Mouse (Mus musculus) liver, embryonic 14.5 days (tissue): ENCODE results near the gene Prap1. TPM values are rescaled to one million over a fixed set of nuclear protein-coding genes. Genes with fewer than 3 reads are reported as not detected.

Source experiments
- ATAC-seq: fragments of 200-750 bp; cut with Nextera tagmentation; 2 replicates; pipeline ENCODE4 v1.8.0; 2017; ENCODE audit warnings: moderate number of reproducible peaks, mild to moderate bottlenecking, moderate library complexity; ENCODE audit not compliant: insufficient read depth
- DNase-seq, 3 experiments: peaks; one replicate each; pipeline ENCODE4 v3.0.0-alpha.2; 2012 to 2013; ENCODE audit warnings: low read depth in 3 of 3, low spot score in 3 of 3
- H3K27ac ChIP-seq: fragments of 300-500 bp; sonication (generic); 2 replicates; pipeline ENCODE4 v1.5.1; 2014; ENCODE audit warnings: moderate library complexity, mild to moderate bottlenecking, control low read depth, inconsistent platforms
- H3K27me3 ChIP-seq: fragments of 300-500 bp; sonication (generic); 2 replicates; pipeline ENCODE4 v1.6.1; 2014; ENCODE audit warnings: mild to moderate bottlenecking, low read length, moderate library complexity; ENCODE audit not compliant: control insufficient read depth, insufficient read depth
- H3K36me3 ChIP-seq: fragments of 300-500 bp; sonication (generic); replicated peaks from 2 replicates; pipeline ENCODE4 v1.6.1; 2014; ENCODE audit warnings: low read depth; ENCODE audit not compliant: control insufficient read depth, insufficient read depth
- H3K4me1 ChIP-seq, 2 experiments: fragments of 200-500 bp in 1 of 2; fragments of 300-500 bp in 1 of 2; sonication (generic) in 1 of 2; replicated peaks; 2 replicates each; pipeline ENCODE4 v1.6.1; 2012 to 2014; ENCODE audit warnings: antibody characterized with exemption in 1 of 2, inconsistent platforms in 1 of 2, low read length in 1 of 2; ENCODE audit not compliant: control insufficient read depth in 2 of 2, insufficient read depth in 2 of 2
- H3K4me2 ChIP-seq: fragments of 300-500 bp; sonication (generic); 2 replicates; pipeline ENCODE4 v1.6.1; 2014; ENCODE audit warnings: low read depth, mild to moderate bottlenecking, control low read depth, moderate library complexity
- H3K4me3 ChIP-seq, 2 experiments: fragments of 200-500 bp in 1 of 2; fragments of 300-500 bp in 1 of 2; sonication (generic) in 1 of 2; 2 replicates each; pipeline ENCODE4 v1.5.1; 2012 to 2014; ENCODE audit warnings: low read depth in 2 of 2, low read length in 2 of 2, mild to moderate bottlenecking in 2 of 2, control low read depth in 1 of 2, inconsistent platforms in 1 of 2, moderate library complexity in 1 of 2; ENCODE audit not compliant: insufficient read depth in 1 of 2
- H3K9ac ChIP-seq: fragments of 300-500 bp; sonication (generic); replicated peaks from 2 replicates; pipeline ENCODE4 v1.6.1; 2014; ENCODE audit warnings: mild to moderate bottlenecking, control low read depth, moderate library complexity
- H3K9me3 ChIP-seq: fragments of 300-500 bp; sonication (generic); 2 replicates; pipeline ENCODE4 v1.6.1; 2016; ENCODE audit warnings: low read length, mixed read lengths; ENCODE audit not compliant: control insufficient read depth
- CTCF ChIP-seq: IDR thresholded peaks from 2 replicates; pipeline ENCODE4 v1.5.1; 2016; ENCODE audit warnings: antibody characterized with exemption, low read depth, control low read depth
- EP300 ChIP-seq: IDR thresholded peaks from 2 replicates; pipeline ENCODE4 v1.6.1; 2016; ENCODE audit warnings: antibody characterized with exemption, low read depth
- WGBS: fragments of 180-500 bp; shearing (Covaris S2); extraction: QIAGEN DNeasy Blood & Tissue Kit; methylation state at CpG from one replicate; pipeline ENCODE4 v1.1.7; 2014; ENCODE audit not compliant: insufficient replicate concordance; 5-methylcytosine and 5-hydroxymethylcytosine counted together
- polyA plus RNA-seq, 2 experiments: library from polyadenylated mRNA; depleted of rRNA in 1 of 2; stranded (reverse) in 1 of 2; unstranded in 1 of 2; fragments of >200 nt; fragmentation: Nextera tagmentation in 1 of 2; extraction: Ambion mirVana in 1 of 2; gene quantifications; 2 replicates each; pipeline versions ENCODE4 v1.2.1 to v1.2.3; 2012 to 2014

The Prap1 gene
- polyA plus RNA-seq, 2 experiments, result not detected

- Histone ChIP-seq H3K4me3 (no peak overlapping the region), H3K9ac (no peak overlapping the region), H3K9me3 (no peaks in the 10 kb centered on the region), H3K27ac (no peak overlapping the region), H3K36me3 (no peaks in the 10 kb centered on the region), H3K4me2 (no peak overlapping the region), H3K27me3 (no peaks in the 10 kb centered on the region), H3K4me1 (peaks cover 0 to 6% of the 10 kb centered on the region in 2 experiments; a peak in 2 of 4 replicates)
- no peak for ATAC-seq
- no peak for DNase-seq
- TF ChIP-seq CTCF, result no peak
- TF ChIP-seq EP300, result no peak
- WGBS, result 60% methylated on average over 5 of the region's 5 CpGs
Observed at GRCm38 (mm10) chr7:140135106-140135770, 42.0 kb downstream of the Prap1 start.

- ATAC-seq (peak; percentile 97), DNase-seq (peak; percentile 80 to 84 (median 81))
- H3K27ac ChIP-seq, result peak within 1 kb of the TSS; percentile 44
- 2% methylated on average over 39 of the region's 39 CpGs for WGBS
- H3K9me3 ChIP-seq, result no peaks in the 10 kb centered on the region
- peaks cover 0 to 6% of the 10 kb centered on the region in 2 experiments; a peak in 2 of 4 replicates for H3K4me1 ChIP-seq
- H3K4me2 ChIP-seq, result peak within 1 kb of the TSS; percentile 81
- H3K4me3 ChIP-seq, result peak within 1 kb of the TSS; percentile 69 to 84
- no peaks in the 10 kb centered on the region for H3K36me3 ChIP-seq
- TF ChIP-seq EP300, result no peak
- peak; percentile 28; the same call in 1 of the 2 replicates for TF ChIP-seq CTCF
- peak within 1 kb of the TSS; percentile 77 for H3K9ac ChIP-seq
- H3K27me3 ChIP-seq, result no peaks in the 10 kb centered on the region
Observed at GRCm38 (mm10) chr7:140137135-140138020, 44.2 kb downstream of the Prap1 start, which contains the start of gene Mtg1. Gene Mtg1, plus strand, starts transcription at chr7:140137564.

GRCm38 (mm10) chr7:140138021-140138310, 44.8 kb downstream of the Prap1 start:
- Histone ChIP-seq H3K9me3 (no peaks in the 10 kb centered on the region), H3K4me3 (peak overlapping the region; percentile 69 to 84), H3K27me3 (no peaks in the 10 kb centered on the region), H3K4me1 (peaks cover 0 to 6% of the 10 kb centered on the region in 2 experiments; a peak in 2 of 4 replicates), H3K4me2 (peak overlapping the region; percentile 81), H3K9ac (peak overlapping the region; percentile 77), H3K27ac (peak overlapping the region; percentile 44), H3K36me3 (no peaks in the 10 kb centered on the region)
- WGBS, result 0% methylated on average over 8 of the region's 8 CpGs
- ATAC-seq, result no peak
- no peak for DNase-seq
- TF ChIP-seq CTCF (no peak), EP300 (no peak)

- Histone ChIP-seq H3K4me3 (no peak overlapping the region), H3K4me2 (no peak overlapping the region), H3K36me3 (no peaks in the 10 kb centered on the region), H3K27me3 (no peaks in the 10 kb centered on the region), H3K27ac (no peak overlapping the region), H3K9ac (no peak overlapping the region), H3K9me3 (no peaks in the 10 kb centered on the region), H3K4me1 (peaks cover 0 to 3% of the 10 kb centered on the region in 2 experiments; a peak in 2 of 4 replicates)
- TF ChIP-seq EP300, result no peak
- peak; percentile 82 for TF ChIP-seq CTCF
- DNase-seq (peak; percentile 38 to 46 (median 40)), ATAC-seq (no peak)
- WGBS, result 4% methylated on average over 14 of the region's 14 CpGs
Observed at GRCm38 (mm10) chr7:140141350-140141749, 48.2 kb downstream of the Prap1 start.

GRCm38 (mm10) chr7:140144550-140144949, 51.4 kb downstream of the Prap1 start:
- DNase-seq (no peak), ATAC-seq (no peak)
- H3K4me1 ChIP-seq, result no peaks in the 10 kb centered on the region
- TF ChIP-seq EP300, result no peak
- no peak for TF ChIP-seq CTCF
- no peaks in the 10 kb centered on the region for H3K9me3 ChIP-seq
- H3K27me3 ChIP-seq, result no peaks in the 10 kb centered on the region
- H3K4me3 ChIP-seq, result no peak overlapping the region
- no peak overlapping the region for H3K4me2 ChIP-seq
- 69% methylated on average over 4 of the region's 4 CpGs for WGBS
- H3K9ac ChIP-seq, result no peak overlapping the region
- H3K36me3 ChIP-seq, result no peaks in the 10 kb centered on the region; the same call in 1 of the 2 replicates
- no peak overlapping the region for H3K27ac ChIP-seq

Other genes with a start within 250 kb of the Prap1 start
- 0.01 and 0.04 TPM in 2 replicates for gene Kndc1, start 198.7 kb upstream of the Prap1 start, polyA plus RNA-seq (2012; rRNA removed)
- not detected in 2 replicates for gene Kndc1, start 198.7 kb upstream of the Prap1 start, polyA plus RNA-seq (2014; fragmentation: Nextera tagmentation; extraction: Ambion mirVana)
- not detected in 2 replicates for gene Utf1, start 149.6 kb upstream of the Prap1 start, polyA plus RNA-seq (2012; rRNA removed)
- not detected in 2 replicates for gene Utf1, start 149.6 kb upstream of the Prap1 start, polyA plus RNA-seq (2014; fragmentation: Nextera tagmentation; extraction: Ambion mirVana)
- gene 6430531B16Rik, start 114.6 kb upstream of the Prap1 start, polyA plus RNA-seq (2012; rRNA removed), result 0.04 TPM in 1 of 2 replicates, not detected in the other
- gene 6430531B16Rik, start 114.6 kb upstream of the Prap1 start, polyA plus RNA-seq (2014; fragmentation: Nextera tagmentation; extraction: Ambion mirVana), result not detected in 2 replicates
- 0.83 and 0.98 TPM in 2 replicates for gene Adam8, start 100.8 kb upstream of the Prap1 start, polyA plus RNA-seq (2012; rRNA removed)
- 0.34 and 0.46 TPM in 2 replicates for gene Adam8, start 100.8 kb upstream of the Prap1 start, polyA plus RNA-seq (2014; fragmentation: Nextera tagmentation; extraction: Ambion mirVana)
- gene Zfp511, start 57.0 kb upstream of the Prap1 start, polyA plus RNA-seq (2012; rRNA removed), result 19.8 and 25.6 TPM in 2 replicates
- 16.9 and 20.0 TPM in 2 replicates for gene Zfp511, start 57.0 kb upstream of the Prap1 start, polyA plus RNA-seq (2014; fragmentation: Nextera tagmentation; extraction: Ambion mirVana)
- gene Tubgcp2, start 56.7 kb upstream of the Prap1 start, polyA plus RNA-seq (2012; rRNA removed), result 17.4 and 19.3 TPM in 2 replicates
- gene Tubgcp2, start 56.7 kb upstream of the Prap1 start, polyA plus RNA-seq (2014; fragmentation: Nextera tagmentation; extraction: Ambion mirVana), result 21.6 and 25.3 TPM in 2 replicates
- gene Msx3, start 44.3 kb upstream of the Prap1 start, polyA plus RNA-seq (2012; rRNA removed), result not detected in 2 replicates
- gene Msx3, start 44.3 kb upstream of the Prap1 start, polyA plus RNA-seq (2014; fragmentation: Nextera tagmentation; extraction: Ambion mirVana), result not detected in 2 replicates
- 0.19 TPM in 1 of 2 replicates, not detected in the other for gene Caly, start 10.8 kb upstream of the Prap1 start, polyA plus RNA-seq (2012; rRNA removed)
- gene Caly, start 10.8 kb upstream of the Prap1 start, polyA plus RNA-seq (2014; fragmentation: Nextera tagmentation; extraction: Ambion mirVana), result not detected in 2 replicates
- gene Fuom, start 9.0 kb downstream of the Prap1 start, polyA plus RNA-seq (2012; rRNA removed), result 6.3 and 6.7 TPM in 2 replicates
- gene Fuom, start 9.0 kb downstream of the Prap1 start, polyA plus RNA-seq (2014; fragmentation: Nextera tagmentation; extraction: Ambion mirVana), result 7.7 and 9.2 TPM in 2 replicates
- 4.2 and 5.4 TPM in 2 replicates for gene Paox, start 22.4 kb downstream of the Prap1 start, polyA plus RNA-seq (2012; rRNA removed)
- 10.4 and 10.5 TPM in 2 replicates for gene Paox, start 22.4 kb downstream of the Prap1 start, polyA plus RNA-seq (2014; fragmentation: Nextera tagmentation; extraction: Ambion mirVana)
- 36.5 and 45.7 TPM in 2 replicates for gene Echs1, start 23.1 kb downstream of the Prap1 start, polyA plus RNA-seq (2012; rRNA removed)
- 97.2 and 99.0 TPM in 2 replicates for gene Echs1, start 23.1 kb downstream of the Prap1 start, polyA plus RNA-seq (2014; fragmentation: Nextera tagmentation; extraction: Ambion mirVana)
- 10.1 and 14.6 TPM in 2 replicates for gene Mtg1, start 44.2 kb downstream of the Prap1 start, polyA plus RNA-seq (2012; rRNA removed)
- gene Mtg1, start 44.2 kb downstream of the Prap1 start, polyA plus RNA-seq (2014; fragmentation: Nextera tagmentation; extraction: Ambion mirVana), result 17.3 and 18.5 TPM in 2 replicates
- gene Sprn, start 61.5 kb downstream of the Prap1 start, polyA plus RNA-seq (2012; rRNA removed), result 0.01 TPM in 1 of 2 replicates, not detected in the other
- gene Sprn, start 61.5 kb downstream of the Prap1 start, polyA plus RNA-seq (2014; fragmentation: Nextera tagmentation; extraction: Ambion mirVana), result not detected in 2 replicates
- gene Olfr522, start 71.4 kb downstream of the Prap1 start, polyA plus RNA-seq (2012; rRNA removed), result not detected in 2 replicates
- gene Olfr522, start 71.4 kb downstream of the Prap1 start, polyA plus RNA-seq (2014; fragmentation: Nextera tagmentation; extraction: Ambion mirVana), result not detected in 2 replicates
- gene Olfr523, start 79.8 kb downstream of the Prap1 start, polyA plus RNA-seq (2012; rRNA removed), result not detected in 2 replicates
- not detected in 2 replicates for gene Olfr523, start 79.8 kb downstream of the Prap1 start, polyA plus RNA-seq (2014; fragmentation: Nextera tagmentation; extraction: Ambion mirVana)
- gene Olfr524, start 112.6 kb downstream of the Prap1 start, polyA plus RNA-seq (2012; rRNA removed), result not detected in 2 replicates
- not detected in 2 replicates for gene Olfr524, start 112.6 kb downstream of the Prap1 start, polyA plus RNA-seq (2014; fragmentation: Nextera tagmentation; extraction: Ambion mirVana)
- 0.03 and 0.07 TPM in 2 replicates for gene Cd163l1, start 124.9 kb downstream of the Prap1 start, polyA plus RNA-seq (2012; rRNA removed)
- gene Cd163l1, start 124.9 kb downstream of the Prap1 start, polyA plus RNA-seq (2014; fragmentation: Nextera tagmentation; extraction: Ambion mirVana), result not detected in 2 replicates
- not detected in 2 replicates for gene 5830411N06Rik, start 153.9 kb downstream of the Prap1 start, polyA plus RNA-seq (2012; rRNA removed)
- gene 5830411N06Rik, start 153.9 kb downstream of the Prap1 start, polyA plus RNA-seq (2014; fragmentation: Nextera tagmentation; extraction: Ambion mirVana), result not detected in 2 replicates
- not detected in 2 replicates for gene Olfr525, start 227.5 kb downstream of the Prap1 start, polyA plus RNA-seq (2012; rRNA removed)
- not detected in 2 replicates for gene Olfr525, start 227.5 kb downstream of the Prap1 start, polyA plus RNA-seq (2014; fragmentation: Nextera tagmentation; extraction: Ambion mirVana)
- not detected in 2 replicates for gene Olfr527, start 240.6 kb downstream of the Prap1 start, polyA plus RNA-seq (2012; rRNA removed)
- not detected in 2 replicates for gene Olfr527, start 240.6 kb downstream of the Prap1 start, polyA plus RNA-seq (2014; fragmentation: Nextera tagmentation; extraction: Ambion mirVana)